Mouse (Mus musculus): Measurements from ENCODE around the gene Aldh5a1. TPM values are rescaled to one million over a fixed set of nuclear protein-coding genes. Genes with fewer than 3 reads are reported as not detected.

The Aldh5a1 gene
- polyA plus RNA-seq, 1 experiment from 2014 or later, result 7.9 TPM

- Histone ChIP-seq H3K36me3 (ENCODE audit: insufficient read depth, low read length) (peaks cover 29% of the 10 kb centered on the region), H3K4me2 (ENCODE audit: low read length) (no peak overlapping the region), H3K9me3 (replicated peaks; ENCODE audit: low read length) (no peaks in the 10 kb centered on the region)
These were observed 16.2 kb downstream of the Aldh5a1 start for GRCm38 (mm10) chr13:24921281-24921680.

GRCm38 (mm10) chr13:24920333-24920977 lies 17.0 kb downstream of the Aldh5a1 start:
- 25% methylated on average over 5 of the region's 5 CpGs for WGBS
- no peaks in the 10 kb centered on the region for H3K27me3 ChIP-seq (ENCODE audit: insufficient read depth, low read length)
- H3K27ac ChIP-seq, result no peak overlapping the region
- TF ChIP-seq CTCF (IDR thresholded peaks at IDR 0.05; ENCODE audit: low read depth), result peak; percentile 90
- H3K4me3 ChIP-seq (replicated peaks; ENCODE audit: low read depth, low read length), result no peak overlapping the region
- H3K4me2 ChIP-seq (ENCODE audit: low read length), result no peak overlapping the region
- no peaks in the 10 kb centered on the region for H3K4me1 ChIP-seq (replicated peaks; ENCODE audit: insufficient read depth, low read length)
- peaks cover 29% of the 10 kb centered on the region for H3K36me3 ChIP-seq (ENCODE audit: insufficient read depth, low read length)
- H3K9ac ChIP-seq (ENCODE audit: low read depth, low read length), result no peak overlapping the region
- DNase-seq (ENCODE audit: low spot score) (peak; percentile 95), ATAC-seq (replicated peaks; ENCODE audit: low FRiP score, low read depth) (peak; percentile 71)
- H3K9me3 ChIP-seq (replicated peaks; ENCODE audit: low read length), result no peaks in the 10 kb centered on the region

More at GRCm38 (mm10) chr13:24921281-24921680, 16.2 kb downstream of the Aldh5a1 start:
- ATAC-seq (replicated peaks; ENCODE audit: low FRiP score, low read depth) (no peak), DNase-seq (ENCODE audit: low spot score) (no peak)
- Histone ChIP-seq H3K27me3 (ENCODE audit: insufficient read depth, low read length) (no peaks in the 10 kb centered on the region), H3K4me3 (replicated peaks; ENCODE audit: low read depth, low read length) (no peak overlapping the region), H3K4me1 (replicated peaks; ENCODE audit: insufficient read depth, low read length) (no peaks in the 10 kb centered on the region), H3K9ac (ENCODE audit: low read depth, low read length) (no peak overlapping the region), H3K27ac (no peak overlapping the region)
- TF ChIP-seq CTCF (IDR thresholded peaks at IDR 0.05; ENCODE audit: low read depth), result no peak
- 61% methylated on average over 6 of the region's 6 CpGs for WGBS

GRCm38 (mm10) chr13:24915831-24916230 lies 21.6 kb downstream of the Aldh5a1 start:
- Histone ChIP-seq H3K9me3 (replicated peaks; ENCODE audit: low read length) (no peaks in the 10 kb centered on the region), H3K27ac (no peak overlapping the region), H3K4me2 (ENCODE audit: low read length) (no peak overlapping the region), H3K4me1 (replicated peaks; ENCODE audit: insufficient read depth, low read length) (no peaks in the 10 kb centered on the region), H3K9ac (ENCODE audit: low read depth, low read length) (no peak overlapping the region), H3K27me3 (ENCODE audit: insufficient read depth, low read length) (no peaks in the 10 kb centered on the region), H3K4me3 (replicated peaks; ENCODE audit: low read depth, low read length) (no peak overlapping the region), H3K36me3 (ENCODE audit: insufficient read depth, low read length) (peaks cover 16% of the 10 kb centered on the region)
- TF ChIP-seq CTCF (IDR thresholded peaks at IDR 0.05; ENCODE audit: low read depth), result no peak
- ATAC-seq (replicated peaks; ENCODE audit: low FRiP score, low read depth) (no peak), DNase-seq (ENCODE audit: low spot score) (no peak)
- 73% methylated on average over 13 of the region's 13 CpGs for WGBS

GRCm38 (mm10) chr13:24914915-24915314 lies 22.5 kb downstream of the Aldh5a1 start:
- no peak for TF ChIP-seq CTCF (IDR thresholded peaks at IDR 0.05; ENCODE audit: low read depth)
- no peak overlapping the region for H3K4me2 ChIP-seq (ENCODE audit: low read length)
- H3K27me3 ChIP-seq (ENCODE audit: insufficient read depth, low read length), result no peaks in the 10 kb centered on the region
- H3K9me3 ChIP-seq (replicated peaks; ENCODE audit: low read length), result no peaks in the 10 kb centered on the region
- H3K36me3 ChIP-seq (ENCODE audit: insufficient read depth, low read length), result peaks cover 17% of the 10 kb centered on the region
- no peak overlapping the region for H3K9ac ChIP-seq (ENCODE audit: low read depth, low read length)
- H3K27ac ChIP-seq, result no peak overlapping the region
- H3K4me3 ChIP-seq (replicated peaks; ENCODE audit: low read depth, low read length), result no peak overlapping the region
- WGBS, result 83% methylated on average over 4 of the region's 4 CpGs
- ATAC-seq (replicated peaks; ENCODE audit: low FRiP score, low read depth) (peak; percentile 50; the same call in 1 of the 2 replicates), DNase-seq (ENCODE audit: low spot score) (no peak)
- no peaks in the 10 kb centered on the region for H3K4me1 ChIP-seq (replicated peaks; ENCODE audit: insufficient read depth, low read length)

GRCm38 (mm10) chr13:24913576-24913975 lies 23.9 kb downstream of the Aldh5a1 start:
- H3K36me3 ChIP-seq (ENCODE audit: insufficient read depth, low read length), result peaks cover 10% of the 10 kb centered on the region
- H3K9ac ChIP-seq (ENCODE audit: low read depth, low read length), result no peak overlapping the region
- ATAC-seq (replicated peaks; ENCODE audit: low FRiP score, low read depth) (0 out of 2 replicates have a peak, but pooled peaks have one; percentile 45), DNase-seq (ENCODE audit: low spot score) (no peak)
- H3K4me1 ChIP-seq (replicated peaks; ENCODE audit: insufficient read depth, low read length), result no peaks in the 10 kb centered on the region
- no peaks in the 10 kb centered on the region for H3K9me3 ChIP-seq (replicated peaks; ENCODE audit: low read length)
- H3K27me3 ChIP-seq (ENCODE audit: insufficient read depth, low read length), result no peaks in the 10 kb centered on the region
- 73% methylated on average over 7 of the region's 7 CpGs for WGBS
- H3K4me2 ChIP-seq (ENCODE audit: low read length), result no peak overlapping the region
- no peak overlapping the region for H3K4me3 ChIP-seq (replicated peaks; ENCODE audit: low read depth, low read length)
- no peak for TF ChIP-seq CTCF (IDR thresholded peaks at IDR 0.05; ENCODE audit: low read depth)
- H3K27ac ChIP-seq, result 0 out of 2 replicates have a peak overlapping the region, but pooled peaks have one; percentile 42

- Histone ChIP-seq H3K27ac (no peak overlapping the region), H3K36me3 (ENCODE audit: insufficient read depth, low read length) (peaks cover 10% of the 10 kb centered on the region; the same call in 1 of the 2 replicates), H3K9ac (ENCODE audit: low read depth, low read length) (no peak overlapping the region), H3K4me1 (replicated peaks; ENCODE audit: insufficient read depth, low read length) (no peaks in the 10 kb centered on the region), H3K27me3 (ENCODE audit: insufficient read depth, low read length) (no peaks in the 10 kb centered on the region), H3K4me2 (ENCODE audit: low read length) (no peak overlapping the region), H3K4me3 (replicated peaks; ENCODE audit: low read depth, low read length) (no peak overlapping the region), H3K9me3 (replicated peaks; ENCODE audit: low read length) (no peaks in the 10 kb centered on the region)
- peak; percentile 48 for TF ChIP-seq CTCF (IDR thresholded peaks at IDR 0.05; ENCODE audit: low read depth)
- DNase-seq (ENCODE audit: low spot score) (no peak), ATAC-seq (replicated peaks; ENCODE audit: low FRiP score, low read depth) (no peak)
- WGBS, result 100% methylated on average over 1 of the region's 1 CpGs
These were observed 28.3 kb downstream of the Aldh5a1 start for GRCm38 (mm10) chr13:24909112-24909511.
